Mouse (Mus musculus): Measurements from ENCODE around the gene Eps8l3. TPM values are rescaled to one million over a fixed set of nuclear protein-coding genes. Genes with fewer than 3 reads are reported as not detected.

Eps8l3 gene
- total RNA-seq, 2 experiments from 2014 or later = not detected

DNA sequence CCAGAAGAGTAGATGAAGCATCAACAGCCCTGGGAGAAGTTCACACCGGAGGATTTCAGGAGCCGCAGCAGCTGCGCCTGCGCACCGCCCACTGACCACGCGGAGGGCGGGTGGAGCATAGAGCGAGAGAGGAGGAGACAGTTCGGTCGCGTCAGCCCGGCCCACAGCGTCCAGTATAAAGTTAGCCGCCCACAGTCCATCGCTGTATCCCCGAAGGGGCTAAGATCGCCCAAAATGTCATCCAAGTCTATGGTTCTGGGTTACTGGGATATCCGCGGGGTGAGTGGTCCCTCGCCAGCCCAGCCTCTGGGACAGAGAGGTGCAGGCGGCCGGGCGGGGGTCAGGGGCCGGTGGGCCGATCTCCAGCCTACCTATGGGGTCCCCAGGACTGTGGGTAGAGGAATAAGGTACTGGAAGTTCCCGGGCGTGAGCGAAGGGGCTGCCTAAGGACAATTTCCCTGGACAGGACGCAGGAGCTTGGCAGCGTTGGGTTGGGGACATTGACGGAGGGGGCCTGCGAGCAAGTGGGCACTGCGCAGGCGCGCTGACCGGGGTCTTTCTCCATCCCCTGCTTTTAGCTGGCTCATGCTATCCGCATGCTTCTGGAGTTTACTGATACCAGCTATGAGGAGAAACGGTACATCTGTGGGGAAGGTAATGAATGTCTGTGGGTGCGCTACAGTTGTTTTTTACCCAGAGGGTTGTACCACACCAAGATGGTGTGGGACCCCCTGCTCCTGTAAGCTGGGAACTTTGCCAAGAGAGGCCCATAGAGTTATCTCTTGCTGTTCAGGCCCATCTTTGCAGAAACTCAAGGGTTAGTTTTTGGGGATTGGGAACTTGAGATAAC, 18.9 kb downstream of the Eps8l3 start, which contains the start of gene Gstm5:
Gstm5 (plus strand) TSS at position 102 of the 850 bp plus-strand sequence.
- peak; percentile 88 to 92 for DNase-seq

DNA sequence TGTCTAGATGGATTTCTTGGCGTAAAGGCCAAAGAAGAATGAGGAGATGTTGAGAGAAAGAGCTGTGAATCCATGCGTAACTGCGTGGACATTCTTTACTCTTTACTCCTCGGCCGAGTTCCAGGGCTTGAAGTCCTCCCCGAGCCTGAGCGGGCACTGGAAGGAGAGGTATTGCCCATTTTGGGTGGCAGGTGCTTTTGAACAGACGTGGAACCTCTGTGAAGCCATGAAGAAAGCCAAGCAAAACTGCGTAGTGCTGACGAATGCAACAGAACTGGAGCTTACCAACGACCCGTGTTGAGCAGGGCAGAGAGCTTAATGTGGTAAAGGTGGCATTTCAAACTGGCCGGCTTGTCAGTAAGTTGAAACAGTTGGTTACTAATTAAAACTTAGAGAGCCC, 21.7 kb downstream of the Eps8l3 start:
- DNase-seq = no peak

DNA sequence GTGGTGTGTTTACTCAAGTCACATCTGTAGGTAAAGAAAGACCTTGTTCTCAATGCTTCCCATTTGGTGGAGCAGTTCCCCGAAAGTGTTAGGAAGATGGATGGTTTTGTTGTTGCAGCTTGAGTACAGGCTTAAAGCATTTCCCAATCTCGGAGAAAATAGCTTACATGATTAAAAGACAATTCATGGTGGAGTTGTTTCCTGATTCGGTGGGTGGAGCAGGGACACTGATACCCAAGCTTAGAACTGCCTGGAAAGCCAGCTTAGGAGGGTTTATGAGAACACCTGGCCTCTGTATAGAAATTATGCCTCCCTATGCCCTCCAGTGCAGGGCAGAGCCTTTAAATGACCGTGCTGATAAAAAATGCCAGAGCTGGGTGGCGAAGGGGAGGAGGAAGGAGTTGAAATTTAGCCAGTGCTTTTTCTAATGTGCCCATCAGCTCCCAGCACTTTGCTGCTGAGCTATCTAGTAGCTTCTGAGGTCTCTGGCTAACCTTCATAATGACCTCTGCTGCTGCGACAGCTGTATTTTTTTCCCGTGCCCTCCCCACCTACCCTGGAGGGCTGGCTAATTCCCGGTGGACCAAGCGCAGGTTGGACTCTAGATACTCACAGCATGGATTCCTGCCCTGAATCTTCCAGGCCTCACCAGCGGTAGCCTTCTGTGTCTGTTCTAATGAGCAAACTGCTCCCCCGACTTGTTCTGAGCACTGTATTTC, 24.1 kb downstream of the Eps8l3 start:
- no peak for DNase-seq

DNA sequence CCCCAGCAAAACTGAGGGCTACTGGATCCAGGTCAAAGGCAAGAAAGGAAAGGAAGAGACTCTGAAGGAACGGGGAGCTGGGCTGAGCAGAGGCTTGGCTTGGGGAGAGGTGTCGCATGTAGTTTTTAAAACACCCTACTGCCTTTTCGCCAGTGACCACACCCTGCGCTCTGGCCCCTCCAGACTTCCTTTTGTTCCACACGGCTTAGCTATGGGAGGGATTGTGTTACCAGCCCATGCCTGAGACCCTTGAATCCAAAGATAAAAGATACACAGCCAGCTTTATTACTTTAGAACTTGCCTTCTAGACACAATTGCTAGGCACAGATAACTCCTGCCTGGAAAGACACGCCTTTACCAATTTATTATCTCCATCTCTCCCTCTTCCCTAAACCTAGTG, 28.9 kb downstream of the Eps8l3 start:
- no peak for DNase-seq

DNA sequence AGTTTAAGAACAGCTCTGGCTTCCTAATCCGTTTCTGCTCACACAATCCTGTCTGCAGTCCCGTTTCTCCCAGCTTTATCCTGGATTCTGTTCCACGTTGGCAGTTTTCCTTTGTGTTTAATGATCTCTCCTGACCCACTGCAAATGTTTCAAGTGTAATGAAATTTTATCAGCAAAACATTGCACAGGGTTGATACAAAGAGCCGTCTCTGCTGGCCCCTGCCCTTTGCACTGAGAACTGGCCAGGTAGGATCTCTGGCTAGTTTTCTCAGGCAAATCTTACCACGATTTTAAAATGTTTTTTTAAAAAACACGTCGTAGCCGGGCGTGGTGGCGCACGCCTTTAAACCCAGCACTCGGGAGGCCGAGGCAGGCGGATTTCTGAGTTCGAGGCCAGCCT, 39.6 kb downstream of the Eps8l3 start:
- DNase-seq = no peak

DNA sequence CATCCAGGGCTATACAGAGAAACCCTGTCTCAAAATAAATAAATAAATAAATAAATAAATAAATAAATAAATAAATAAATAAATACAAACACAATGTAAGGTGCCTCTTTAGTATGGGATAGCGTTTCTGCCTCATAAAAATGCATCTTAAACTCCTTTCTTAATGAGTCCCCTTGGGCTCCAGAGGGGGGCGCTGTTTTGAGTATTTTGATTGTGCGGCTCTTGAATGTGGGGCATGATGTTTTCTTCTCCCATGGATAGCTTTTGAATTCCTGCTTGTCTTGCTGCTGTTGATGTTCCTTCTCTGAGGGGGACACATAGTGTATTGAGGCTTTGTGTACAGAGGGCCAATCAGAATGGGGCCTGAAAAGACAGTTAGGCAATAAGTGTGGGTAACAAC, 40.1 kb downstream of the Eps8l3 start:
- DNase-seq = no peak

DNA sequence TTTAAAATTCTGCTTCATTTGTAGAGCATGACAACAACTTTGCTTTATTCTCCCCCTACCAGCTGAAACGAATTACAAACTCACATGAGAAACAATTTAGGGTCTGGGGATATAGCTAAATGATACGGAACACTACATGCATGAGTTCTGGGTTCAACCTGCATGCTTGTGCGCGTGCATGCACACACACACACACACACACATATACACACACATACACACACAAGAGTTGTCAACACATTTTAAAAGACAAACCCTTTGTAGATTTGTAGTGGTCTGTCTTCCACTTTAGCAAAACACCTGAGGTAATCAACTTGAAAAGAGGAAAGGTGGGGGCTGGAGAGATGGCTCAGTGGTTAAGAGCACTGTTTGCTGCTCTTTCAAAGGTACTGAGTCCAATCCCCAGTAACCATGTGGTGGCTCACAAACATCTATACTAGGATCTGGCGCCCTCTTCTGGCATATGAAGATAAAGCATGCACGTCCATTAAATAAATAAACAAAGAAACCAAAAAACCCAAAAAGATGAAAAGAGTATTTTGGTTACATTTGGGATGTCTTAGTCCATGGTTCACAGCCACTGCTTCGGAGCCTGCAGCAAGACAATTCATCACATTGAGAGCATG, 40.9 kb downstream of the Eps8l3 start:
- peak in 1 of 2 experiments; percentile 56 for DNase-seq

DNA sequence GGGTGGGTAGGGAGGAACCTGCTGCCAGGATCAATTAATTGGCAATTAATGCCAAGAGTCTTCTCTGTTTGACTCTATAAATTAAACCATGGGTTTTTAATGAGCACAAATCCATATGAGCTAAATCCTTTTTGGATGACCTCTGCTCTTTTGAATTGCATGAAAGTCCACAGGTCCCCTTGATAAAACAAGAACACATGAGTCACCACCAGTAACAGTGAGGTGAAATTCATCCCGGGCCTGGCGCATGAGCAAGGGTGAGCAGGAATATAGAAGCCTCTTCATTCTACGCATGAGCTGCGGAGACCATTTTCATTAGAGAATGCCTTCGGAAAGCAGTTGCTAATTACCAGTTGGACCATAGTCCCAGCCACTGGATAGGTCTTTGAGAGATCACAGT, 43.3 kb downstream of the Eps8l3 start:
- no peak for DNase-seq

DNA sequence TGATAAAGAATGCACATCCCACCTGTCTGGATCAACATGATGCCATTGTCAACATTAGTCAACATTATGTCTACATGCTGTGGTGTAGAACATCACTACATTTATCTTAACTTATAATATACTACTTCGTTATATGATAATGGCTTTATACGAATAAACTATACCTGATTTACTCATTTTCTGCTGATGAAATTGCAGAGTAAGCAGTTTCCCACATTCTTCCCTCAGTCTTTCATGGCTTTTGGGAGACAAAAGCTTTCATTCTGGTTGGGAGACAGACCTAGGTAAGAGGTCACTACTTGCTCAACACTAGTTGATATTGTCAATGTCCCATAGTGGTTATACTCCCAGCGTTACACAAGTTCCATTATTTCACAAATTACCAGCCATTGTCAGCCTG, 48.3 kb downstream of the Eps8l3 start:
- DNase-seq = no peak

DNA sequence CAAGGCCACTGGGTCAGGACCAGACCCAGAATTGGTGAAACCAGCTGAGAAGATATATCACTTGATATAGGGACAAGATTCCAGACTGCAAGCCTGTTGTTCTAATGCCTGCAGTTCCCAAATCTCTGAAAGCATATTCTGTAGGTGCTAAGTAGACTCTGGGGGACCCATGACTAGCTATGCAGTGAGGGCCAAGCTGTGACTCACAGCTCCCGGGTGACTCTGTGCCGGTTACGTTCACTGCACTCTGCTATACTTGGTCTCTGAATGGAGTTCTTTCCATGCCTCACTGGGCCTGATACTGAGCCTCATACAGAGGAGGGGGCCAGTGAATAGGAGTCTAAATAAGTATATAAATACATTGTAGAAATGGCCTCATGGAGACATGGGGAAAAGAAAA, 50.8 kb downstream of the Eps8l3 start:
- no peak for DNase-seq

DNA sequence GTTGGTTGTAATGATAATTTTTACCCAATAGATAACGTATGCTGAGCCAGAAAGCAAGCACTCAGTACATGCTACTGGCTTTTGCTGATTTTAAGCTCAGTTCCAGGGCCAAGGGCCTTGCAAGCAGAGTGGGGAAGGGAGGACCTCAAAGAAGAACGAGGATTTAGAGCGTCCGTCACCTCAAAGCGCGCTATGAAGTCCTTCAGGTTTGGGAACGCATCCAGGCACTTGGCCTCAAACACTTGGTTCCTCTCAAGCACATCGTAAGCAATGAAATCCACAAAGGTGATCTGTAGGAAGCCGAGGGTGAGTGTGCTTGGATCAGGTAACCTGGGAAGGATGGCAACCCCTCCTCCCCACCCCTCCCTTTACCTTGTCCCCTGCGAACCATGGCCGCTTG, 51.7 kb downstream of the Eps8l3 start:
- DNase-seq = no peak

DNA sequence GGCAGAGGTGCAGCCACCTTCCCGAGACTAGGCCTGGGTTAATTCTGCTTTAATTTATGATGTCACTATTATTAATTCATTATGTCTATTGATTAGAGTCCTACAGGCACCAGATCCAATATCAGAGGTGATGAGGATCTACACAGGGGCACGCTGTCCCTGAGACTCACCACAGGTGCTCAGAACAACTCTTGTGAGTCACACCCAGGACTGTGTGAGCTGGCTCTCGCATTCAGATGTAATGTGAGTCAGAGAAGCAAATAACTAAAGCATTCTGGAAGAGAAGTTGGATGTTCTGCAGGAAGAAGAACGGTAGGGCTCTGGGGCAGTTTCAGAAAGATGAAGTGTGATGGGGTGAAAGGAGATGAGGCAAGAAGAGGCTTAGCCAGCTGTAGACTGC, 52.2 kb downstream of the Eps8l3 start:
- DNase-seq = no peak

DNA sequence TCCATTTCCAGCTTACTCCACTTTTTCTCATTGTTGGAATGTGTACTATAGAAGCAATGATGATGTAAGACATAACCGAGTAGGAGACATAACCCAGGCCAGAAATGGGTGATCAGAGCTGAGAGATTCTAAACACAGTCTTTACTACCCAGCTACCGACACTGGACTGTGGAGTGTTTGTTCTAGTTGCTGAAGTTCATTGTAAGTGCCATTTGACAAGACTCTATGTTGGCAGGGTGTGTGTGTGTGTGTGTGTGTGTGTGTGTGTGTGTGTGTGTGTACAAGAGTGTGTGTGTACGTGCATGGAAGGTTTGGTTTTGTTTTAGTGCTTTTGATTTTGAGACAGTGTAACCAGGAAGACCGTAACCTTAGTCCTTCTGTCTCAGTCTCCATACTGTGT, 52.7 kb downstream of the Eps8l3 start:
- no peak for DNase-seq

DNA sequence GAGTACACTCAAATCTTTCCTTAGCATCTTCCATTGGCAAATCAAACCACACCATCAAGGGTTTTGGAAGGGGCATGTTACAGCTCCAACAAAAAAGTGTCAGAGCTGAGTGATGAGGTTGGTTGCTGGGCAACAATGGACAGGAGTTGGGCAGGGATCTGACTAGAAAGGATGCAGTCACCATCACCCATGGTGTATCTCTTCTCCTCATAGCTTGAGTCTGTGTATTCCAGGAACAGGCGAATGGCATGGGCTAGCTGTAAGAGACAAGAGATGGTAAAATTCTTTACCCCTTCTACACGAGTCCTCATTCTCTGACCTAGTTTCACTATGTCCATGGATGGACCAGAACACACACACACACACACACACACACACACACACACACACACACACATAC, 54.1 kb downstream of the Eps8l3 start:
- DNase-seq = no peak

DNA sequence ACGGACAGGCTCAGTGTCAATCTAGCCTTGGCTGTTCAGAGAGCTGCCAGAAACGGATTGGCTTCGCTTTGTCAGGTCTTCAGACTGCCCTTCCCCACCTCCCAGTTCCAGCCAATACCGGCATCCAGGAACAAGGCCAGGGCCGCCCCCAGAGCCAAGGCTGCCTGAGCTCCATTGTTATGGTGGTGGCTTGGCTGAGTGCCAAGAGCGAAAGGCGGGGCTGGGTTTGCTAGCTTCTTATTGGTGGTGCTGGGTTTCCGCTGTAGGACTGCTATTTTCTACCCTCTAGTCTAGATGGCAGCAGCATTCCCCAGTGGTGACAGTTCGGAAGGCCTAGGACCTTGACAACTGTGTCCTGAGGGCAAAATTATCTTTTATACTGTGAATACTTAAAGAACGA, 54.6 kb downstream of the Eps8l3 start, which contains the start of gene Gstm7:
Gstm7 (minus strand) TSS at position 148 of the 400 bp plus-strand sequence.
- DNase-seq = peak; percentile 99

DNA sequence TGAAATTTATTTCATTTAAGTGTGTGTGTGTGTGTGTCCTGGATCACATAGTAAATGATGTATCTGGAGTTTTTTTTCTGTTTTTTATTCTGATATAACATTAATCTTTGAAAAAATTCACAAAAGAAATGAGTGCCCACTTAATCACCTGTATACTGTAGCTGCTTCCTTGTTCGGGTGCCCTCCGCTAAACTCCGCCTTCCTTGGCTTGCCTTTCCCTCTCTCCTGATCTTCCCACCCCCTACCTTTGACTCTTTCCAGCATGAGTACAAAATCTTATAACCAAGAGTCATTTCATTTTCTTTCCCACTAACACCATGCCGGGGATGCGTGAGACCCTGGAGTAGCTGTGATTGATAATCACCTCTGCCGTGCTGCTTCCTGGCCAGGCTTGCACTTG, 55.1 kb downstream of the Eps8l3 start:
- DNase-seq = no peak

DNA sequence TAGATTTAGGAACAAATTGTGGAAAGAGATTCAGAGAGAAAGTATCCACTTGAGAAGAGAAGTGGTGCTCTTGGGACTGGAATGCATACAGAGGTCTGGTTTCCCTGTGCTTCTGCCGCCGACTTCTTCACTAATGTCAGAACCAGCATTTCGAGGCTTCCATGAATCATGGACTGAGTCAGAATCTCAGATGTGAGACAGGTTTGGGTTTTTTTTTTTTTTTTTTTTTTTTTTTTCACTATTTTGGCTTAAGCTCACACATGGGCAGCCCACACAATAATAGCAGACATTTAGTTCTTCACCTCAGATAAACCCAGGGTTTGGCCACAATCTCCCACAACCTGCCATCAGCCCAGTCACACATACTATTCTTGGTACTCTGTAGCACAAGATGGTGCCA, 58.2 kb downstream of the Eps8l3 start:
- DNase-seq = no peak

DNA sequence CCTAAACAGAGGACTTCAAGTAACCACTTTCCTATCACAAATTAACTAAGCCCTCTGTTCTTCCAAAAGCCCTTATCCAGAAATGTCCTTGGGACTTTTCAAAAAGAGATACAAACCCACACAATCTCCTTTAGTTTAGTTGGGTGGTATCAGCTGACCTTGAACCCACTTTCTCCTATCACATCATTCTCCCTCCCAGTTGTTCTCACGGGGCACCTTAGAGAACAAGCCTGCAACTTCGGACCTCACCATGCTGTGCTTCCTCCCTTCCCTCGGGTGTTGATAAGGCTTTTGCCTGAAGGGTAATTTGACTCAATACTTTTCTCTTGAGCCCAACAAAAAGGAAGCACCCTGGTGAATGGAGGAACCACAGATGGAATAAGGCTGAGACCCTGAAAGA, 58.9 kb downstream of the Eps8l3 start:
- no peak for DNase-seq

DNA sequence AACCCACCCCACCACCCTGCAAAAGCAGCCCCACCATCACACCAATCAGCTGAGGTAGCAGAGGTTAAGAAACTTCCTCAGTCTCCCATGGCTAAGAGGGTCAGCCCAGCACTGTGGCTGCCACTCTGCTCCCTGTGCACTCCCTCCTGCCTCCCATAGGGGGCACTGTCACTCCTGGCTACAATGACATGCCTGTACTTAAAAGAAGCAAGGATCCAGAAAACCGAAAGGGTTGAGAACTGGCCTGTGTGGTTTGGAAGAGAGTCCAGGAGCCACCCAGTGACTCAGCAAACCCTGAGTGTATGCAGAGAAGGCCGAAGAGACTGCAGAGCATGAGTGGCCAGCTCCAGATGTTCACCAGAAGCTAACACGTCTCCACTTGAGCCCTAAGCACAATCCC, 62.4 kb downstream of the Eps8l3 start:
- peak in 1 of 2 experiments; percentile 39 for DNase-seq

DNA sequence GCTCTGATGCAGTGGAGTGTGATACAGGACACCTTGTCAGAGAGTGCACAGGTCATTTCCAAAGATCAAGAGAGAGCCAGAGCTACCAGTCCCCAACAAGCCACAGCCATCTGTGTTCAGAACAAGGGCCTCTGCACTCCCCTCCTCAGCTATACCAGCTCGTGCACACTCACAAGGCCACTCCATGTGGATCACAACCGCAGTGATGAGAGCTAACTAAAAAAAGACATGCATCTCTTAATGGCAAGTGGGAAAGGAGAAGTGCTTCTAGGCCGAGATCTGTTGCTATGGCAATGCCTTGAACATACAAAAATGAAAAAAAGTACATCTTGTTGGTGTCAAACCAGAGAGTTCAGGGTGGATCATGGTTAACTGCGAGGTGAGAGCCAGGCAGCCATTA, 62.8 kb downstream of the Eps8l3 start:
- no peak for DNase-seq

DNA sequence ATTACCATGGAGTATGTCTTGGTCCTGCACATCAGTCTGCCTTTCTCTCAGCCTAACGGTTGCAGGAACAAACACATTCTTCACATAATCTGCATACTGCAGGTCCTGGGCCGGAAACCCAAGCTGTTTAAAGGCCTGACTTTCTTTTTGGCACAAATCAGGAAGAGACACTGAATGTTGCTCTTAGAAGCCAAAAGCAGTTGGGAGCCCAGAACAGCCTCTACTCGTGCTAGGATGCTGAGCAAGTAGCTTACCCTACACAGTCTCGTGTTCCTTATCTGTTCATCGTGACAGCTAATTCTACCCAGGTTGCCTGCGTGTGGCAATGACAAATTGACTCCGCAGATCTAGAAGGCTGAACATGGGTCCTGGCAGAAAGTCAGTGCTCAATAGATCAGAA, 63.5 kb downstream of the Eps8l3 start:
- no peak for DNase-seq

DNA sequence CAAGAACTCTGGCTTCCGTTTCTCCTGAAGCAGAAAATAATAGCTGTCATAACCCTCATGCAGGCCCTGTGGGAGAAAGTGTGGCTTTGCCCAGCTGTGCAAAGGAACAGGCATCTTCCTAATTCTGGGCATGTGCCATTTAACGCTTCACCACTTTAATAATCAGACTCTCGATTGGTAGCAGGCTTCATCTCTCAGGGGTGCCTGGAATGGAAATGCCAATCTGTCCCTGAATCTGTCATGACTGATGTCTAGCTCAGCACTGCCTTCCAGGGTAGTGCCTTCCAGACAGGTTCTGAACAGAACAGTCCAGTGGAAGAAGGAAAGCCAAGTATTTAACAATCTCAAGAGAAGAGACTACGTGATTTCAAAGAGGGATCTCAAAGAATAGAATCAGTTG, 64.2 kb downstream of the Eps8l3 start:
- DNase-seq = peak in 1 of 2 experiments; percentile 26
